Mouse (Mus musculus) A20 (cell line): Measurements from ENCODE around the gene Phykpl.

Experiments used
- DNase-seq: peaks from one replicate; pipeline ENCODE4 v3.0.0-alpha.2; 2011; ENCODE audit warnings: low read depth, low spot score

Gene Phykpl

DNA sequence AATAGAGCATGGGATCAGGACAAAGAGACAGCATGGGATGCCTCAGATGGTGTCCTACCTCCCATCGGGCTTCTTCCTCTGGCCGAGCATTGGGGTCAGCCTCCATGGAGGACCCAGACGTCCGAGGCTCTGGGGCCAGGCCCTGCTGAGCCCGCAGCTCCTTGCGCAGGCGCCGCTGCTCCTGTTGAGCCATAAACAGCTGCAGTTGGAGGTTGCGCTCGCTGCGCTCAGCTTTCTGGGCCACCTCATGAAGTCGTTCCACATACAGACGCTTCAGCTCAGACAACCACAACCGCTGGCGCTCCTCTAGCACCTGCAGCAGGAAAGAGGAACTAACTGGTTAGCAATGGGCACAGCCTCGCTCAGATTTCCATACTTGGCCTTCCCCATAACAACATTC is 59.7 kb downstream of the Phykpl start:
- peak; percentile 97 for DNase-seq

GRCm38 (mm10) chr11:51645293-51645692 is 60.7 kb downstream of the Phykpl start:
- no peak for DNase-seq

DNA sequence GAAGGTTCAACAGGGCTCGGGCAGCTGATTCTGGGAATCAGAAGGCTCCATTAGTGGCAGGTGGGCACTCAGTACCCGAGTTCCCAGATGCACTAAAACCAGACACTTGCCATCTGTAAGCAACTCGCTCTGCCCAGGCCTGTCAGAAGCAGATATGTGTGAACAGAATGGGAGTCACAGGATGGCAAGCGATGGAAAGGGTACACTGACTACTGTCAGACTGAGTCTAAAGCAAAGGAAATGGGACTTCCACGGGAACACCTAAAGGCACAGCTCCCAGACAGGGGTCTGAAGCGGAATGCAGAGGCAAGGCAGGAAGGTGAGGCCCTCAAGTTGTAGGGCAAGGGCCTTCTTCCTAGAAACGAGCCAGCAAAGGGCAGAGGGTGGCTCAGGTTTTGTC is 61.7 kb downstream of the Phykpl start:
- DNase-seq: no peak

GRCm38 (mm10) chr11:51646751-51647667 is 62.5 kb downstream of the Phykpl start:
- no peak for DNase-seq

GRCm38 (mm10) chr11:51648566-51648965 is 64.0 kb downstream of the Phykpl start:
- no peak for DNase-seq

DNA sequence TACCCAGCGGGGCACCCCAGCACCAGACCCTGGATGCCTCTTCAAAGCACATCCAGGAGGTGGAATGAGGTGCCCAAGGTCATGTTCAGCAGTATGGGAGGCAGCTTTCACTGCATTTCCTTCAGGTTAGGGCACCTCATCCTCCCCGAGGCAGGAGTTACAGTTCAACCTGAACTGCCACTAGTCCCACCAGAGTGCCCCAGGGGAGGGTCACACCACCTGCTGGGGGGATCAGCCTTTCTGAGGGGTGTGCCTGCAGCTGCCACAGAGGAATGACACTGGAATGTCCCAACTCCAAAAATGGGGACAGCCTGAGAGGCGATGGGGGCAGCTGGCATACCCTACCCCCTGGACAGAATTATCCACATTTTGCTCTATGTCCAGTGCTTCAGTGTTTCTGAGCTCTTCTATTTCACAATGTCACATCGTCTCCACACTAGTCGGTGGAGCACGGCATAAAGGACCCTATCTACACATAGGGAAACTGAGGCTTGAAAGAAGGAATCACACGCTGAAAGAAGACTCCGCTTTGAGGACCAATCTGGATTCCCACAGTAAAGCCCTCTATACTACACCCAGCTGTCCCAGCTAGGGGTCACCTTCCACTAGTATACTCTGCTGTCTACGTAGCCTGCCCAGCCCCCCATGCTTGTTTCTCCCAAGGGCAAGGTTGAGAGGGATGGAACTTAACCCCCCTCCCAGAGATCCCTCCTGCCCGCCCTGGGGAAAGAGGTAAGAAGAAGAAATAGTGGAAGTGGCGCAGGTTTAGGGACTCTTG is 64.7 kb downstream of the Phykpl start:
- DNase-seq: no peak

DNA sequence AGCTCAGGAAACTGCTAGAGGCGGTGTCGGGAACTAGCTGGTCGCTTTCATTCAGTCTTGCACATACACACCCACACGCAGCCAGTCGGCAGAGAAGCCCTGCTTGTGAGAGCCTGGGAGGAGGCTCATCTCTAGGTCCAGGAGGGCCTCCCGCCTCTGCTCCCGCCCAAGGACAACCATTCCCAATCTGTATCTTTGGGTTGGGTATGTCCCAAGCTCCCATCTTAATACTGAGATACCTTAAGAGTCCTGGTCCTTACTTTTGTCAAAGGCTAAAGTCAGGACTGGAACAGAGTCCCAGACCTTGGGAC is 65.3 kb downstream of the Phykpl start:
- DNase-seq: peak; percentile 50

GRCm38 (mm10) chr11:51650261-51650660 is 65.7 kb downstream of the Phykpl start:
- no peak for DNase-seq

- peak; percentile 84 for DNase-seq
Measured at GRCm38 (mm10) chr11:51650691-51651515, 66.3 kb downstream of the Phykpl start, which contains the start of the genes N4bp3 and D930048N14Rik. N4bp3 (minus strand) TSS chr11:51650842. D930048N14Rik (plus strand) TSS chr11:51650954.

GRCm38 (mm10) chr11:51652889-51653418 is 68.4 kb downstream of the Phykpl start:
- no peak for DNase-seq

DNA sequence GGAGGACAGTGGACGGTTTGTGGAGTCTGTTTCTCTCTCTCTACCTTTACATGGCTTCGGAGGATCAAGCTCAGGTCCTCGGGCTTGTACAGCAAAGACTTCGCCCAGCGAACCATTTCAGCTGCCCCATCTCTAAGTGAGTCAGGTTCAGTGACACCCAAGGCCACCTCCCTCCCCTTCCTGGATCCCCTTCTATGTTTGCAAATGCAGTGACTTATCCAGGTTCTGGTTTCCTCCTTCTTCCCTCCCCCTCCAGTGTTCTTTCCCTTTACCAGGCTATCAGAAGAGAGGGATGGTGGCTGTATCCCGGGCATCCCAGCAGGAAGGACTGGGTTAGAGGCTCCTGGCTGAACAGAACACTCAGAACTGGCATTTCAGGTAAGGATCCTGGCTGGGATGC is 69.2 kb downstream of the Phykpl start:
- DNase-seq: no peak
